Mouse (Mus musculus) heart, postnatal 25 days (tissue): Measurements from ENCODE around the gene Gm5800. TPM values are rescaled to one million over a fixed set of nuclear protein-coding genes. Genes with fewer than 3 reads are reported as not detected.
"Not testable (repeated sequence)": the region's sequence is repeated elsewhere in the genome, so short reads cannot be mapped to it uniquely, and the experiment has no call there.

Experiments used
- DNase-seq: peaks from one replicate; pipeline ENCODE4 v3.0.0; 2022; ENCODE audit warnings: low spot score
- intact Hi-C: fragments of 180-260 bp; cut with DNase I; formaldehyde crosslinking; loops from one replicate; pipeline ENCODE4 v1.15.1; 2025
- total RNA-seq, 2 experiments: library from RNA; stranded (reverse); gene quantifications; 2 replicates each; pipeline ENCODE4 v1.2.3; 2021

Gm5800 gene
- total RNA-seq: not detected

DNA sequence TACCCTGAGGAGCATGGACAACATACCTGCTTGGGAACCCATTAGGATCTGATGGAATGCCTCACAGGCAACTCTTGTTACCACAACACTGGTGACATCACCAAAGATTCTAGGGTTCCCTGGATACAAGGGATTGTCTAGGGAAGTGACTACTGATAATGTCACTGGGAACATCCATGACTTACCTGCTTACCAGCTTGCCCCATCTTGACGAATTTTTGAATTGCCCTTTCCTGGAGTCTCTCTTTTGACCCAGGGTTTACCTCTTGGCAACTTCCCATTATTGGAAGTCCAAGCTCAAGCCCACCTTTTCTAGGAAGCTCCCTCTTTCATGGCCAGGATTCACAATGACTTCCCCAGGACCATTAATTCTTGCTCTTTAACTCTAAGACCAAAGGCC is at the start of gene Gm5800:
Gene Gm5800 (minus strand): TSS at position 101 of the 400 bp plus-strand sequence.
- intact Hi-C loops: no loop called here
- DNase-seq: no peak

DNA sequence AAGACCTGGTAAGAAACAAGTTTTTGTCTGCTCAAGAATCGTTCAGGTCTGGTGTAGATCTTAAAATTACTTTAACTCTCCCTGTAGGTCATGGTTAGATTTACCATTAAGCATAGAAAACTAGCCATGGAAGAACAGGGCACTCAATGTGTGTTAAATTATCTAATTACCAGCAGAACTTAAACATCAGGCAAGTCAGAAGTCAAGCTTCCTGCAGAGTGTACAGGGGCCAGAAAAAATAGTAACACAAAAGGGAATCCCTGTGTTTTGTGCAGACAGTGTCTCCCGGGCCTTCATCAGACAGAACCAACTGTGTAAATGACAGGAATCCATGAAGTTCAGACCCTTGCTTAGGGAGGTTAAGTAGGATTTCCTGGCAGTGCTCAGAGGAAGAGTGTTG is 39.0 kb upstream of the Gm5800 start:
- DNase-seq: no peak
- intact Hi-C loops: no loop called here

DNA sequence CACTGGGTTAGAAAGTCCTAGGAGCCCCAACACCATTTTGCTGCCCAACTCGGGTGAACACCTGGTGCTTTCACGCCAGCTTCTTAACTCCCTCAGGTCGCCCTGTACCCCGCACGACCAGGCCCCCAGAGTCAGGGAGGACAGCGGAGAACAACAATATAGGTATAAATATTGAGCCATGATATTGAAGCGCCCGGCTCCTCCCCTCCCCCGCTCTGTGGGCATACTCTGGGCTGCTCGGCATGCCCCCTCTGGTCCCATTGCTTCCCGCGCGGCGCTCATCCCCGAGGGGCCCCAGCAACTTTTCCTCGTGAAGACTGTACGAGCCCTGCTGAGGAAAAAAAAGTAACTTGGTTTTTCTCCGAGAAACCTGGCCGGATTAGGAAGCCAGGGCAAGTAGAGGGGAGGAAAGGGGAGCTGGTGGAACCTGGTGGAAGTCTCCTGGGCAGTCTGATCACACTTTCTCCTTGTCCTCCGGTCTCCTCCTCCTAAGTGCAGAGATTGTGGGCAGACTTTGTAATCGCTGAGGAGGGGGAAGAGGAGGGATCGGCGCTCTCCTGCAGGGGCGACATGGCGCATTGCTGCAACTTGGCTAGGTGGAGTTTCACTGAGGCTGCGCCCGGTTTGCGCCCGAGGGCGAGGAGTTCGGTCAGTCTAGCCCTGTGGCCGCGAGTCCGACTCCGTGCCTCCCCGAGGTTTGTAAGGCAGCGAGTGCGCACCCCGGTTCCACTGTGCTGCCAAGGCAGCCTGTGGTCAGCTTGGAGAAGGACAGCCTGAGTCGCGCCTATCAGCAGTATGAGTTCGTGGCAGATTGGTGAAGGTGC is 23.6 kb upstream of the Gm5800 start:
- no peak for DNase-seq
- intact Hi-C loops: no loop called here

DNA sequence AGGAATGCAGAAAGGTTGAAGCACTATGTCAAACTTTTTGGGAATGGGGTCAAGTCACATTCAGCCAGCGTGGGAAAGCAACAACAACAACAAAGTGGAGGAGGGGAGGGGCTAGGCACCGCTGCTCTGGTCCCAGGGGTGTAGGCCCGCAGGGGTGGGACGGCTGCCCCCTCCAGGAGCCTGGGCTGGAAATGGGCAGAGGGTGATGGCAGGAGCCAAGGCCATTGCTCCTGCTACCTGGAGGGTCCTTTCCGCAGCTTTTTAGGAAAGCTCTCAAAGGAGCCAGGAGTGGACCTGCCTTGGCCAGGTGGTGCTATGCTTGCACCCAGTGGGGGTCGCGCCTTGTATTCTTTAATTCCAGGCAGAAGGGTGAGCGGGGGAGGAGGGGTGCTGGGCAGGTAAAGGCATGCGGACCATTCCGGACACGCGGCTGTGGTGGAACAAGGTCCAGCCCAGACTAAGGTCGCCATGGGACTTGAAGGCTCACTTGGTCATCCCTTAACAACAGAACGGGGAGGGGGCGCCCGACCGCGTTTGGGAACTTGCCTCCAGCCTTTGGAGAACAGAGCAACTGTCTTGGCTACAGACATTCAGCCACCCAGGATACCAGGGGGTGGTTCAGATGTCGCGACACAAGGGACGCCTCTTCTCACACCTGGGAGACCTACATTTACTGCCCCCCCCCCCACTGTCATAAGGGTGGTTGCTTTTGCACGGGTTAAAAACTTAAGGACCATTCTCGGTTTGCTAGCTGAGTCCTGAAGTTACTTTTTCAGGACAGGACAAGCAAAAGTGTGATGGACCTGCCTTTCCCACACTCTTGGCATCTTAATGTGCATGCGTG is 22.4 kb upstream of the Gm5800 start:
- DNase-seq: no peak

GRCm38 (mm10) chr14:51738411-51739149 is 21.6 kb upstream of the Gm5800 start:
- intact Hi-C loops: no loop called here
- no peak for DNase-seq

More for the DNA sequence above, 22.4 kb upstream of the Gm5800 start:
- intact Hi-C loops: no loop called here

DNA sequence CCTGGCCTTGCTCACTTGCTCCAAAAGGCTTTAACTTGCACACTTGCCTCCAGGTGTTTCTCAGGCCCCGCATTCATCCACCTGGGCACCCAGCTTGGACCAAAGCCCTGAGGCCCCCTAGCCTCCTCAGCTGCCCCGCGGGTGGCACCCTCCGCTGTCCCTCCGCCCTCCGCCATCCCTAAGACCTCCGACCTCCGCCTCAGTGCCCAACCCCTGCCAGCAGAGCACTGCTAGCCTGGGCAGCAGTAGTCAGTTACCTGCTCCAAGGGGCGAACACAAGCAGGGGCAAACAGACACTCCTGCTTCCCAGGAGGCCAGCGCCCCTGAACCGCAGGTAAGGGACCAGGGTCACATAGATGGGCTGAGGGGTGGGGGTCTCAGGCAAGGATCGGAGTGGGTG is 21.0 kb upstream of the Gm5800 start:
- no peak for DNase-seq
- intact Hi-C loops: no loop called here

DNA sequence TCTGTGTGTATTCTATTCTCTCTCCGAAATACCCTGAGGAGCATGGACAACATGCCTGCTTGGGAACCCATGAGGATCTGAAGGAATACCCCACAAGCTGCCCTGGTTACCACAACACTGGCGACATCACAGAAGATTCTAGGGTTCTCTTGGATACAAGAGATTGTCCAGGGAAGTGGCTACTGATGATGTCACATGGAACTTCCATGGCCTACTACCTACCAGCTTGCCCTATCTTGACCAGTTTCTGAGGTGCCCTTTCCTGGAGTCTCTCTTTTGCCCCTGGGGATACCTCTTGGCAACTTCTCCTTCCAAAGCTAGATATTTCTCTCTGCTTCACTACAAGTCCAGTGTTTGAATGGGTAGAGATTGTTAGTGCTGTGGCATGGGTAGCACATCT is 21.6 kb downstream of the Gm5800 start, which contains the start of gene Gm17079:
Gene Gm17079 (minus strand): TSS at position 101 of the 400 bp plus-strand sequence.
- intact Hi-C loops, DNase-seq: not testable (repeated sequence)

DNA sequence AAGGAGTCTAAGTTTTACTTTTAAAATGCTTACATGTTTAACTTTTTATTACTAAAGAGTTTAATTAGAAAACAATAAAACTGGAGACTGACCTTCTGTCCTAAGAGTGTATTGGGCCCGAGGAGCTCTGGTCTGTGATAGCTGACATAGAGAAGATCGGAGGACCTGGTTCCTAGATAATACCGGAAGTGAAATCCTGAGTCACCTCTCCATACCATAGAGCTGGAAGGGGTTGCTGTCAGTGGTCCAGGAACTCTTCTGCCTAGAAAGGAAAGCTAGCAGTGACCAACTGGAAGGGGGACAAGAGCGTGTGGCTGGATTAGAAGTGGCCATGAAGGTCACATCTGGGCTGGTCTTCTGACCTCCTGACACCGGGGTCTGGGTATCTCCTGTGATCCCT is 39.7 kb downstream of the Gm5800 start:
- DNase-seq: no peak
- intact Hi-C loops: no loop called here

Other genes starting within 250 kb of the Gm5800 start
- gene Gm5622, start 164.4 kb downstream of the Gm5800 start, total RNA-seq: not detected
- gene Gm17175, start 143.1 kb downstream of the Gm5800 start, total RNA-seq: not detected
- not detected for gene Gm17174, start 125.0 kb downstream of the Gm5800 start, total RNA-seq
- not detected for gene Gm17078, start 105.9 kb downstream of the Gm5800 start, total RNA-seq
- not detected for gene Gm4181, start 81.5 kb downstream of the Gm5800 start, total RNA-seq
- gene Gm17079, start 21.7 kb downstream of the Gm5800 start, total RNA-seq: not detected
- gene Ang4, start 56.4 kb upstream of the Gm5800 start, total RNA-seq: not detected
- gene AY358078, start 82.9 kb upstream of the Gm5800 start, total RNA-seq: not detected
- gene Ear6, start 136.5 kb upstream of the Gm5800 start, total RNA-seq: not detected
- gene Mettl17, start 167.7 kb upstream of the Gm5800 start, total RNA-seq: 10 to 100 TPM; 19.8 to 20.9 TPM
- under 1 TPM in 1 of 2 experiments, not detected in 1; 0.36 TPM for gene Slc39a2, start 175.7 kb upstream of the Gm5800 start, total RNA-seq
- 1,000 to 10,000 TPM; 1,299 to 1,387 TPM for gene Ndrg2, start 197.0 kb upstream of the Gm5800 start, total RNA-seq
- not detected for gene Tppp2, start 201.2 kb upstream of the Gm5800 start, total RNA-seq
- not detected for gene Rnase13, start 205.6 kb upstream of the Gm5800 start, total RNA-seq